Mouse (Mus musculus) CH12.LX (cell line): ENCODE measurements around the gene Atrnl1.

ENCODE experiments used
- CTCF ChIP-seq, 2 experiments: IDR thresholded peaks in 1 of 2; conservative IDR thresholded peaks in 1 of 2; 2 replicates each; pipeline ENCODE4 v1.5.1; 2011 to 2012; ENCODE audit warnings: low read depth in 2 of 2, low read length in 2 of 2, improper control_type of control experiment in 1 of 2, inconsistent platforms in 1 of 2, mild to moderate bottlenecking in 1 of 2, moderate library complexity in 1 of 2
- EP300 ChIP-seq: IDR thresholded peaks from 2 replicates; pipeline ENCODE4 v1.6.1; 2011; ENCODE audit warnings: low read length, improper control_type of control experiment
- GABPA ChIP-seq: IDR thresholded peaks from 2 replicates; pipeline ENCODE4 v1.6.1; 2012; ENCODE audit warnings: low read depth, low read length, improper control_type of control experiment, inconsistent platforms; ENCODE audit not compliant: insufficient replicate concordance
- JUND ChIP-seq: conservative IDR thresholded peaks from 2 replicates; pipeline ENCODE4 v1.6.1; 2011; ENCODE audit warnings: low read depth, low read length, improper control_type of control experiment
- KAT2A ChIP-seq: IDR thresholded peaks from 2 replicates; pipeline ENCODE4 v1.6.1; 2012; ENCODE audit warnings: low read length, improper control_type of control experiment, inconsistent platforms; ENCODE audit not compliant: insufficient replicate concordance
- POLR2A ChIP-seq: IDR thresholded peaks from 2 replicates; pipeline ENCODE4 v1.6.1; 2011; ENCODE audit warnings: low read depth, mild to moderate bottlenecking, improper control_type of control experiment, low read length
- RAD21 ChIP-seq: IDR thresholded peaks from 2 replicates; pipeline ENCODE4 v1.6.1; 2011; ENCODE audit warnings: low read depth, mild to moderate bottlenecking, low read length, improper control_type of control experiment, moderate library complexity
- TBP ChIP-seq: conservative IDR thresholded peaks from 2 replicates; pipeline ENCODE4 v1.6.1; 2011; ENCODE audit warnings: low read depth, low read length, improper control_type of control experiment
- UBTF ChIP-seq: IDR thresholded peaks from 2 replicates; pipeline ENCODE4 v1.6.1; 2012; ENCODE audit warnings: low read depth, mild to moderate bottlenecking, inconsistent platforms, low read length, improper control_type of control experiment, moderate library complexity
- USF1 ChIP-seq: IDR thresholded peaks from 2 replicates; pipeline ENCODE4 v1.6.1; 2014; ENCODE audit warnings: low read depth, mild to moderate bottlenecking, inconsistent platforms, low read length, improper control_type of control experiment
- USF2 ChIP-seq: conservative IDR thresholded peaks from 2 replicates; pipeline ENCODE4 v1.6.1; 2011; ENCODE audit warnings: low read depth, low read length, improper control_type of control experiment
- ZMIZ1 ChIP-seq: IDR thresholded peaks from 2 replicates; pipeline ENCODE4 v1.6.1; 2012; ENCODE audit warnings: low read depth, mild to moderate bottlenecking, inconsistent platforms, low read length, improper control_type of control experiment

- TF ChIP-seq USF2, result no peak
- no peak for TF ChIP-seq GABPA
- TF ChIP-seq KAT2A, result no peak
- no peak for TF ChIP-seq CTCF (conservative IDR thresholded peaks at IDR 0.05 in 1 of 2, IDR thresholded peaks at IDR 0.05 in 1 of 2; ENCODE audit: low read depth in 2 of 2, low read length in 2 of 2)
- no peak for TF ChIP-seq JUND
- no peak for TF ChIP-seq UBTF
- TF ChIP-seq USF1, result no peak
- TF ChIP-seq RAD21, result no peak
- no peak for TF ChIP-seq EP300
- TF ChIP-seq POLR2A, result no peak
- no peak for TF ChIP-seq ZMIZ1
- no peak for TF ChIP-seq TBP
These were observed 29.9 kb upstream of the Atrnl1 start for GRCm38 (mm10) chr19:57580962-57581361.
